Mouse (Mus musculus) neural tube, embryonic 12.5 days (tissue): ENCODE results near the gene Pofut2. TPM values are rescaled to one million over a fixed set of nuclear protein-coding genes. Genes with fewer than 3 reads are reported as not detected.

ENCODE experiments used
- ATAC-seq: fragments of 200-750 bp; cut with Nextera tagmentation; 2 replicates; pipeline ENCODE4 v1.8.0; 2017; ENCODE audit warnings: low read depth, mild to moderate bottlenecking, moderate TSS enrichment, moderate library complexity; ENCODE audit not compliant: low FRiP score
- H3K27ac ChIP-seq: fragments of 300-500 bp; sonication (generic); 2 replicates; pipeline ENCODE4 v1.5.1; 2016
- H3K27me3 ChIP-seq: fragments of 300-500 bp; sonication (generic); replicated peaks from 2 replicates; pipeline ENCODE4 v1.6.1; 2016; ENCODE audit warnings: mild to moderate bottlenecking
- H3K36me3 ChIP-seq: fragments of 300-500 bp; sonication (generic); 2 replicates; pipeline ENCODE4 v1.6.1; 2016; ENCODE audit warnings: mild to moderate bottlenecking
- H3K4me1 ChIP-seq: fragments of 300-500 bp; sonication (generic); 2 replicates; pipeline ENCODE4 v1.6.1; 2016
- H3K4me2 ChIP-seq: fragments of 300-500 bp; sonication (generic); replicated peaks from 2 replicates; pipeline ENCODE4 v1.6.1; 2016; ENCODE audit warnings: mild to moderate bottlenecking
- H3K4me3 ChIP-seq: fragments of 300-500 bp; sonication (generic); 2 replicates; pipeline ENCODE4 v1.5.1; 2016
- H3K9ac ChIP-seq: fragments of 300-500 bp; sonication (generic); 2 replicates; pipeline ENCODE4 v1.6.1; 2016; ENCODE audit warnings: mild to moderate bottlenecking
- H3K9me3 ChIP-seq: fragments of 300-500 bp; sonication (generic); 2 replicates; pipeline ENCODE4 v1.6.1; 2016; ENCODE audit warnings: mild to moderate bottlenecking
- WGBS: fragments of 180-500 bp; shearing (Covaris S2); methylation state at CpG from one replicate; pipeline ENCODE4 v1.1.7; 2016; 5-methylcytosine and 5-hydroxymethylcytosine counted together
- polyA plus RNA-seq: library from polyadenylated mRNA; unstranded; fragments of >200 nt; fragmentation: Nextera tagmentation; extraction: Ambion mirVana; gene quantifications from 2 replicates; pipeline ENCODE4 v1.2.1, GENCODE M21; 2016

Gene Pofut2
- polyA plus RNA-seq, 1 experiment from 2014 or later: 69.3 TPM

- no peak overlapping the region for H3K9ac ChIP-seq
- H3K9me3 ChIP-seq: peaks cover 10% of the 10 kb centered on the region; the same call in 1 of the 2 replicates
- H3K4me3 ChIP-seq: no peak overlapping the region
- H3K4me1 ChIP-seq: no peaks in the 10 kb centered on the region
- H3K27ac ChIP-seq: no peak overlapping the region
- ATAC-seq: no peak
- H3K36me3 ChIP-seq: no peaks in the 10 kb centered on the region
- WGBS: 75% methylated on average over 16 of the region's 16 CpGs
- H3K27me3 ChIP-seq: no peaks in the 10 kb centered on the region
- no peak overlapping the region for H3K4me2 ChIP-seq
These were observed 21.0 kb upstream of the Pofut2 start for GRCm38 (mm10) chr10:77237795-77238580.

DNA sequence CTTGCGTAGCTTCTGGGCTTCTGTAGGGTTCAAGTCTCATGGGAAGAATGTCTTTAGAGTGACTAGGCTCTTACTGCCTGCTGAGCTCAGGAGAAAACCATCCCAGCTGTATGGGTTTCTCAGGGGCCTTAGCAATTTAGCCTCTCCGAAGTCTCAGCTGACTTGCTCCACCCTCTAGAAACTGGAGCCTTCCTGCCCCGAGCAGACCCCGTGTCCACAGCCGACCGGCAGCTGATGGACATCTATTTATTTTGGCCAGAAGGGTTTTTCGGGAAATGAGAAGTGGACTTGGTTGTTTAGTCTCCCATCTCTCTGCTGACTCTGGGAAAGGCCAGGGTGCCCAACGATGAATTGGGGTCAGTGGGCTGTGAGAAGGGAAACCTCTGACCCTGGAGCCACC is 18.3 kb upstream of the Pofut2 start:
- Histone ChIP-seq H3K4me2 (no peak overlapping the region), H3K9me3 (peaks cover 10% of the 10 kb centered on the region; the same call in 1 of the 2 replicates), H3K4me1 (no peaks in the 10 kb centered on the region), H3K27ac (no peak overlapping the region), H3K36me3 (no peaks in the 10 kb centered on the region), H3K4me3 (no peak overlapping the region), H3K9ac (no peak overlapping the region), H3K27me3 (no peaks in the 10 kb centered on the region)
- no peak for ATAC-seq
- WGBS: 84% methylated on average over 8 of the region's 8 CpGs

- no peak overlapping the region for H3K27ac ChIP-seq
- no peak overlapping the region for H3K4me3 ChIP-seq
- ATAC-seq: no peak
- H3K4me1 ChIP-seq: no peaks in the 10 kb centered on the region
- 75% methylated on average over 3 of the region's 3 CpGs for WGBS
- H3K9me3 ChIP-seq: peaks cover 4% of the 10 kb centered on the region; the same call in 1 of the 2 replicates
- no peak overlapping the region for H3K4me2 ChIP-seq
- H3K36me3 ChIP-seq: no peaks in the 10 kb centered on the region
- H3K27me3 ChIP-seq: no peaks in the 10 kb centered on the region
- no peak overlapping the region for H3K9ac ChIP-seq
These were observed 16.6 kb upstream of the Pofut2 start for GRCm38 (mm10) chr10:77242396-77242795.

GRCm38 (mm10) chr10:77242871-77243270 is 16.1 kb upstream of the Pofut2 start:
- H3K4me2 ChIP-seq: no peak overlapping the region
- H3K4me3 ChIP-seq: no peak overlapping the region
- peaks cover 4% of the 10 kb centered on the region; the same call in 1 of the 2 replicates for H3K9me3 ChIP-seq
- H3K27ac ChIP-seq: no peak overlapping the region
- 90% methylated on average over 14 of the region's 14 CpGs for WGBS
- H3K36me3 ChIP-seq: no peaks in the 10 kb centered on the region
- ATAC-seq: no peak
- no peaks in the 10 kb centered on the region for H3K27me3 ChIP-seq
- 0 out of 2 replicates have a peak, but pooled peaks cover 1% of the 10 kb centered on the region for H3K4me1 ChIP-seq
- no peak overlapping the region for H3K9ac ChIP-seq

DNA sequence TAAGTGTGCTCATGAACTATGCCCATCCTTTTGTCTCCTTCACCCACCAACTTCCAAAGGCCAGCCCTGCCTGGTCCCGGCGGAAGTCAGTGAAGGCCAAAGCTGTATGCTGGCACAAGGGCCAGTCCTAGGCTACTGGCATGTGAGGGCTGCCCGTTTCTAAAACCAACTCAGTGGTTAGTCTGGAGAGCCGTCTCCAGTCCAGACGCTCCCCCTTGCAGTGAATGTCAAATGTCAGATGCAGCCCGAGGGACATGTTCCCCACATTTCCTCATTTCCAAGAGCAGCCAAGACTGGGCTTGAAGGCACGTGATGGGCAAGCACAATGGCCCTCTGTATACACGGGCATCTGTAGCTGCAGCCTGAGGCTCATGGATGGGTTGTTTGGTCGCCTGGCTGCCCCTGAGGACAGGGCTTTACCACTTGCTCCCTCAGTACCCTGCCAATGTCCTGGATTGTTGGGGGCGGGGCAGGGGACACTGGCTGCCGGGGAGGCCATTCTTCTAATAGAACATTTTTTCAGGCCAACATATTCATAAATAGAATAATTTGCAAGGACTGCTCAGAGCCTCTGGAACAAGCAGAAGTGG is 15.4 kb upstream of the Pofut2 start:
- no peak overlapping the region for H3K4me2 ChIP-seq
- H3K4me3 ChIP-seq: no peak overlapping the region
- H3K27me3 ChIP-seq: no peaks in the 10 kb centered on the region
- H3K9me3 ChIP-seq: peaks cover 4% of the 10 kb centered on the region; the same call in 1 of the 2 replicates
- H3K36me3 ChIP-seq: no peaks in the 10 kb centered on the region
- no peak for ATAC-seq
- 0 out of 2 replicates have a peak, but pooled peaks cover 3% of the 10 kb centered on the region for H3K4me1 ChIP-seq
- H3K9ac ChIP-seq: no peak overlapping the region
- no peak overlapping the region for H3K27ac ChIP-seq
- 75% methylated on average over 11 of the region's 11 CpGs for WGBS

- H3K27ac ChIP-seq: no peak overlapping the region
- H3K4me1 ChIP-seq: 0 out of 2 replicates have a peak, but pooled peaks cover 3% of the 10 kb centered on the region
- no peaks in the 10 kb centered on the region for H3K27me3 ChIP-seq
- no peak for ATAC-seq
- no peak overlapping the region for H3K4me2 ChIP-seq
- H3K4me3 ChIP-seq: no peak overlapping the region
- no peak overlapping the region for H3K9ac ChIP-seq
- no peaks in the 10 kb centered on the region for H3K36me3 ChIP-seq
- 91% methylated on average over 6 of the region's 6 CpGs for WGBS
- peaks cover 4% of the 10 kb centered on the region; the same call in 1 of the 2 replicates for H3K9me3 ChIP-seq
These were observed 14.2 kb upstream of the Pofut2 start for GRCm38 (mm10) chr10:77244777-77245176.

- no peaks in the 10 kb centered on the region for H3K9me3 ChIP-seq
- no peak overlapping the region for H3K4me3 ChIP-seq
- 96% methylated on average over 5 of the region's 5 CpGs for WGBS
- no peaks in the 10 kb centered on the region for H3K36me3 ChIP-seq
- no peak overlapping the region for H3K4me2 ChIP-seq
- no peak overlapping the region for H3K27ac ChIP-seq
- no peak for ATAC-seq
- 0 out of 2 replicates have a peak, but pooled peaks cover 13% of the 10 kb centered on the region for H3K4me1 ChIP-seq
- H3K9ac ChIP-seq: no peak overlapping the region
- no peaks in the 10 kb centered on the region for H3K27me3 ChIP-seq
These were observed 12.0 kb upstream of the Pofut2 start for GRCm38 (mm10) chr10:77247048-77247447.

GRCm38 (mm10) chr10:77247707-77248106 is 11.3 kb upstream of the Pofut2 start:
- Histone ChIP-seq H3K9ac (no peak overlapping the region), H3K4me2 (no peak overlapping the region), H3K27me3 (no peaks in the 10 kb centered on the region), H3K4me3 (no peak overlapping the region), H3K36me3 (no peaks in the 10 kb centered on the region), H3K9me3 (no peaks in the 10 kb centered on the region), H3K27ac (no peak overlapping the region), H3K4me1 (peaks cover 19% of the 10 kb centered on the region; the same call in 1 of the 2 replicates)
- 67% methylated on average over 7 of the region's 7 CpGs for WGBS
- no peak for ATAC-seq

DNA sequence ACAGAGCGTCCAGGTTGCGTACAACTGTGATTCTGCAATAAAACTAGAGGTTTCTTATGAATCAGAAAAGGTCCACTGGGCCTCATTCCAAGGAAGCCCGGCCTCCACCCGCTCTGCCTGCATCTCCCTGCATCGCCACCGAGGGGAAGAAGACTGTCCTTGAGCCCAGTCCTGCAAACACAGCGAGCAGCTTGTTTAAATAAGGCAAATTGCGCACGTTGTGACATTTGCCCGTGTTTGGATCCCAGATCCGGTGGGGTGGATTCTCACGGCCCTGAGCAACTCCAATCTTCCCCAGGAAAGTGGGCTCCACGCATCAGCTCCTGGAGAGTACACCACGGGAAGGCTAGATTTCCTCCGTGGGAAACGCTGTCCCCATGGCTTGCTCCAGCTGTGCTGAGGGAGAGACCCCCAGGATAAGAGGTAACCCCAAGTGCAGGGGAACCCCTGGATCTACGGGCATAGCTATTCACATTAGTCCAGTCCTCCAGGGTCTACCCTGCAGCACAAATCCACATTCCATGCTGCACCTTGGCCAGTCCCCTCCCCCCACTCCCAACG is 7.7 kb upstream of the Pofut2 start:
- Histone ChIP-seq H3K4me1 (peaks cover 21% of the 10 kb centered on the region; the same call in 1 of the 2 replicates), H3K4me3 (no peak overlapping the region), H3K9me3 (no peaks in the 10 kb centered on the region), H3K27ac (no peak overlapping the region), H3K27me3 (no peaks in the 10 kb centered on the region), H3K9ac (no peak overlapping the region), H3K4me2 (no peak overlapping the region; the same call in 1 of the 2 replicates), H3K36me3 (no peaks in the 10 kb centered on the region)
- ATAC-seq: no peak
- 66% methylated on average over 18 of the region's 18 CpGs for WGBS

DNA sequence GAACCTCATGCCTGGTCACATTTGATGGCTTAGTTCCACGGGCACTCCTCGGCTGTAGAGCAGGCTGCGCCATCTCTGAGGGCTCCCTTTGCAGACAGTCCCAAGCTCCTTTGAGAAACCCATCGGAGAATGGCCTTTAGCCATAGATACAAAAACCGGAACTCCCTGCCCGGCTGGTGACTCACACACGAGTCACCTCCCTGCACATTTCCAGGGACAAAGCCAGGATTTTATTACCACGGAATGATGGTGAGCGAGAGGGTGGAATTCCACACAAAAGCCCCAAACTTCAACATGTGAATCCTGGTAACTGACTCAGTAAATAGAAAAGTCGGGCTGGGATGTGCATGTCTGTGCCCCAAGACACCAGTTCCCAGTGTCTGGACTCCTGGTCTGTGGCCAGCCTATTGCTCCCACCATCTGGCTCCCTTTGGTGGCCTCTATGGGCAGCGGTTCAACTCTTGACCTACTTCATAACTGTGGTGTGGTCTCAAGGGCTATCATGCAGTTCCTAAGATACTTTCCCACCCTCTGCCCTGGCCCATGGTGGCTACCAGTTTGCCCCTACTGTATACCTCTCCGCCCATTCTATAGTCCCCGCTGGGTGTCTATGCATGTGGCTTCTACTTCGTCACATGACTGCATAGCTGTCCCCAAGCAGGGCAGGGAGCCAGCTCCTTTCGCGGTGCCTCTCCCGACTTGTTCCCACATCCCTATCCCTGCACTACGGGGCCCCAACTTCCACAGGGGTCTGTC is 7.1 kb upstream of the Pofut2 start:
- H3K4me2 ChIP-seq: no peak overlapping the region
- H3K27me3 ChIP-seq: no peaks in the 10 kb centered on the region
- no peaks in the 10 kb centered on the region for H3K36me3 ChIP-seq
- ATAC-seq: peak; percentile 16; the same call in 1 of the 2 replicates
- no peaks in the 10 kb centered on the region for H3K9me3 ChIP-seq
- H3K27ac ChIP-seq: no peak overlapping the region
- no peak overlapping the region for H3K9ac ChIP-seq
- peaks cover 21% of the 10 kb centered on the region; the same call in 1 of the 2 replicates for H3K4me1 ChIP-seq
- no peak overlapping the region for H3K4me3 ChIP-seq
- WGBS: 76% methylated on average over 18 of the region's 18 CpGs

GRCm38 (mm10) chr10:77252790-77253189 is 6.2 kb upstream of the Pofut2 start:
- WGBS: under 1% methylated on average over 4 of the region's 4 CpGs
- no peak overlapping the region for H3K4me3 ChIP-seq
- H3K9me3 ChIP-seq: no peaks in the 10 kb centered on the region
- peak; percentile 74; the same call in 1 of the 2 replicates for ATAC-seq
- H3K36me3 ChIP-seq: no peaks in the 10 kb centered on the region
- no peak overlapping the region for H3K4me2 ChIP-seq
- no peak overlapping the region for H3K27ac ChIP-seq
- H3K9ac ChIP-seq: no peak overlapping the region
- H3K27me3 ChIP-seq: no peaks in the 10 kb centered on the region
- H3K4me1 ChIP-seq: peaks cover 21% of the 10 kb centered on the region; the same call in 1 of the 2 replicates

DNA sequence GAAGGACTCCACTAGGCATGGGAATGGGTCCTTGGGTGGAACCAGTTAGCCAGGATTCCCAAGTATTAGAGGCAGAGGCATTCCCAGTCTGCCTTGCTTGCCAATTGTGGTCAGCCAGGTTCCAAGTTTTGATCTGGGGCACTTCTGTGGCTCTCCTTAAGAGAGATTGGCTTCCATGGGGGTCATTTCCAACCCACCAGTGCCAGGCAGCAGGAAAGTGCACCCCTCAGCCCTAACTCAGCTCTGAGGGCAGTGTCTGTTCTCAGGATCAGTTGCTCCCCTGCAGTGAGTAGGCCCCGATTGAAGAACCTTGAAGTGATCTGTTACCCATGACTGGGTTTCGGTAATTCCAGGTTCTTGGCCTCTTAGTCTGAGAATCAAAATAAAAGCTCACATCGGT is 3.8 kb upstream of the Pofut2 start:
- no peak overlapping the region for H3K4me2 ChIP-seq
- no peak overlapping the region for H3K9ac ChIP-seq
- H3K4me3 ChIP-seq: no peak overlapping the region
- no peaks in the 10 kb centered on the region for H3K36me3 ChIP-seq
- H3K27ac ChIP-seq: no peak overlapping the region
- H3K4me1 ChIP-seq: peaks cover 21% of the 10 kb centered on the region
- WGBS: 76% methylated on average over 3 of the region's 3 CpGs
- no peaks in the 10 kb centered on the region for H3K9me3 ChIP-seq
- H3K27me3 ChIP-seq: no peaks in the 10 kb centered on the region
- ATAC-seq: no peak
